Mouse (Mus musculus) cortical plate, adult 2 months (tissue): ENCODE data around the gene Usp12.

Experiments used
- CTCF ChIP-seq: fragments of 200-500 bp; IDR thresholded peaks from 2 replicates; pipeline ENCODE4 v1.5.1; 2011; ENCODE audit warnings: mild to moderate bottlenecking, control low read depth, low read length; ENCODE audit not compliant: insufficient read depth; ENCODE audit errors: extremely low read depth
- POLR2A ChIP-seq: fragments of 200-500 bp; IDR thresholded peaks from 2 replicates; pipeline ENCODE4 v1.6.1; 2011; ENCODE audit warnings: mild to moderate bottlenecking, low read length, control low read depth; ENCODE audit not compliant: insufficient read depth; ENCODE audit errors: extremely low read depth

DNA sequence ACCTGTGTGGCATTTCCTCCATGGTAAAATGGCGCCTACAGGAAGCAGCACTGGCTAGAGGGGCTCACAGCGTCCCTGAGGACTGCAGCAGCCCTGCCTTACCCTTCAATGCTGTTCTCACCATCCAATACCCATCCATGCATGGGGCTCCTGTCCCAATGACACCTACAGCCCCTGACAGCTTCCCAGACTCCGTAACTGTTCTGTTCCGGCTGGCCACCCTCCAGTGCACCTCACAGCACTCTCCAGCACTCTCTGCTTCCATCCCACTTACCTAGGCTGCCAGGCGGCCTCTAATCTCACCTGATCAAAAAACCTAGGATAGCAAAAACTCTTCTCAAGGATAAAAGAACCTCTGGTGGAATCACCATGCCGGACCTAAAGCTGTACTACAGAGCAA, 35.6 kb downstream of the Usp12 start:
- no peak for TF ChIP-seq POLR2A
- TF ChIP-seq CTCF: no peak
